Mouse (Mus musculus) forebrain, embryonic 16.5 days (tissue): Measurements from ENCODE around the gene Pfkfb2. TPM values are rescaled to one million over a fixed set of nuclear protein-coding genes. Genes with fewer than 3 reads are reported as not detected.
A peak's percentile ranks its signal among the peaks of the same experiment; 100 is the strongest.

Experiments used
- ATAC-seq: fragments of 200-750 bp; cut with Nextera tagmentation; 2 replicates; pipeline ENCODE4 v1.8.0; 2017; ENCODE audit warnings: mild to moderate bottlenecking, moderate library complexity
- H3K27ac ChIP-seq: fragments of 300-500 bp; sonication (generic); 2 replicates; pipeline ENCODE4 v1.5.1; 2014; ENCODE audit warnings: low read length, control low read depth
- H3K27me3 ChIP-seq: fragments of 300-500 bp; sonication (generic); replicated peaks from 2 replicates; pipeline ENCODE4 v1.6.1; 2014; ENCODE audit warnings: low read length; ENCODE audit not compliant: control insufficient read depth, insufficient read depth
- H3K36me3 ChIP-seq: fragments of 300-500 bp; sonication (generic); 2 replicates; pipeline ENCODE4 v1.6.1; 2014; ENCODE audit not compliant: control insufficient read depth, insufficient read depth
- H3K4me1 ChIP-seq: fragments of 300-500 bp; sonication (generic); replicated peaks from 2 replicates; pipeline ENCODE4 v1.6.1; 2014; ENCODE audit warnings: low read length; ENCODE audit not compliant: control insufficient read depth, insufficient read depth
- H3K4me2 ChIP-seq: fragments of 300-500 bp; sonication (generic); 2 replicates; pipeline ENCODE4 v1.6.1; 2014; ENCODE audit warnings: mild to moderate bottlenecking, low read length, control low read depth
- H3K4me3 ChIP-seq: fragments of 300-500 bp; sonication (generic); replicated peaks from 2 replicates; pipeline ENCODE4 v1.5.1; 2014; ENCODE audit warnings: mild to moderate bottlenecking, low read length, control low read depth
- H3K9ac ChIP-seq: fragments of 300-500 bp; sonication (generic); replicated peaks from 2 replicates; pipeline ENCODE4 v1.6.1; 2014; ENCODE audit warnings: low read depth, low read length, control low read depth
- H3K9me3 ChIP-seq: fragments of 300-500 bp; sonication (generic); 2 replicates; pipeline ENCODE4 v1.6.1; 2016; ENCODE audit warnings: low read length; ENCODE audit not compliant: control insufficient read depth
- WGBS: fragments of 180-500 bp; shearing (Covaris S2); extraction: QIAGEN DNeasy Blood & Tissue Kit; methylation state at CpG from one replicate; pipeline ENCODE4 v1.1.7; 2014; 5-methylcytosine and 5-hydroxymethylcytosine counted together
- polyA plus RNA-seq: library from polyadenylated mRNA; unstranded; fragments of >200 nt; fragmentation: Nextera tagmentation; extraction: Ambion mirVana; gene quantifications from 2 replicates; pipeline ENCODE4 v1.2.1, GENCODE M21; 2015

Gene Pfkfb2
- polyA plus RNA-seq, 1 experiment from 2014 or later: 28.2 TPM

DNA sequence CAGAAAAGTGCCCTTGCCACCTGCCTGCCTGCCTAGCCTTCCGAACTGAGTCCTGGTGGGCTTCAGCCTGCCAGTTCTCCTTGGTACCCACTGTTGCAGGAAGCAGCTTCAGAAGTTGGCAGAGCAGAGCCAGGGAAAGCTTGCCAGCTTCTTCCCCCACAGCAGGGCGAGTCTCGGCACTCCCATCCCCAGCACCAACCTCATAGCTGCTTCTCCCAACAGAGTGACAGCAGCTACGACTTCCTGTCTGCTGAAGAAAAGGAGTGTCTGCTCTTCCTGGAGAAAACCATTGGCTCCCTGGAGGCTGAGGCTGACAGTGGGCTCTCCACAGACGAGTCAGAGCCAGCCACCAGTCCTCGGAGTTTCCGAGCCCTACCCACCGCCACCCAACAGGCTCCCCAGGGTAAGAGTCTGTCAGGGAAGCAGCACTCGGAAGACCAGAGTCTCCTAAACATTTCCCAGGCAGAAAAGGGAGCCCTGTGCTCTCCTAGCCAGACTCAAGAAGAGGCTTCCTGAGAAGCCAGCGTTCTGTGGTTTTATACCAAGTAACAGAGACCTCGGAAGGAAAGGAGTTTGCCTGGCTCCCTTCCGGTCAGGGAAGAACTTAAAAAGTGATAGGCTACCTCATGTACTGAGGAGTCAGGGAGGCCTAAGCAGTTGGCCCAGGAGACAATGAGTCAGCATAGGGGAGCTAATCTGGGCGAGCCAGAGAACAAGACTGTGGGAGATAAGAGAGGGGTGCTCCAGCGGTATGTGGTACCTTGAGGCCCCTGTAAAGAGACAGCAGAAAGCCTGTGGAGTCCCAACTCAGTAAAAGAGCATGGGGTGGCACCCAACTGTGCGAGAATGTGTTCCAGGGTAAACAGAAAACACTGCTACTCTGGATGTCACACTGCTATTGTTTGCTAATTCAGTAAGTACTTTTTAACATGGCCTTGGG lies 12.0 kb upstream of the Pfkfb2 start:
- Histone ChIP-seq H3K36me3 (no peaks in the 10 kb centered on the region), H3K4me3 (no peak overlapping the region), H3K27ac (no peak overlapping the region), H3K9me3 (no peaks in the 10 kb centered on the region), H3K4me1 (no peaks in the 10 kb centered on the region), H3K27me3 (no peaks in the 10 kb centered on the region), H3K4me2 (no peak overlapping the region), H3K9ac (no peak overlapping the region)
- 56% methylated on average over 15 of the region's 15 CpGs for WGBS
- peak; percentile 66 for ATAC-seq

DNA sequence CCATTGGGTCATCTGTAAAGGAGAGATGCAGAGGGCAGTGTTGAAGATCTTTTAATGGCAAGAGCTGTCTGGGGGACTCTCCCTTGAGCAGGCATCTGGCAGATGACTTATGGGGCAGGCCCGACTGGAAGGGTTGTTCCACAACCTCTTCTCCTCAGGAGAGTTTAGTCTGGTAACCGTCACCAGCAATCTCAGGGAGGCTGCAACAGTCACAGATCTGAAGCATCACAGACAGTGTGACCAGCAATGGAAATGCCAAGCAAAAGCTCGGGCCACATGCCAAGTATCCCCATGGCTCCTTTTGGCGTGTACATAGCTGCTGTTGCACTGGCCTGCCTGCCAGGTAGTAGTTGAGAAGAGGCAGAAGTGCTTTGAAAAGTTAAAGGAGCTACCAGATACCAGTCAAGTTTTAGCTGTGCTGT lies 11.2 kb upstream of the Pfkfb2 start:
- WGBS: 63% methylated on average over 4 of the region's 4 CpGs
- Histone ChIP-seq H3K4me3 (no peak overlapping the region), H3K4me2 (no peak overlapping the region), H3K36me3 (no peaks in the 10 kb centered on the region), H3K4me1 (no peaks in the 10 kb centered on the region), H3K9me3 (no peaks in the 10 kb centered on the region), H3K27me3 (no peaks in the 10 kb centered on the region), H3K9ac (no peak overlapping the region), H3K27ac (no peak overlapping the region)
- ATAC-seq: no peak

DNA sequence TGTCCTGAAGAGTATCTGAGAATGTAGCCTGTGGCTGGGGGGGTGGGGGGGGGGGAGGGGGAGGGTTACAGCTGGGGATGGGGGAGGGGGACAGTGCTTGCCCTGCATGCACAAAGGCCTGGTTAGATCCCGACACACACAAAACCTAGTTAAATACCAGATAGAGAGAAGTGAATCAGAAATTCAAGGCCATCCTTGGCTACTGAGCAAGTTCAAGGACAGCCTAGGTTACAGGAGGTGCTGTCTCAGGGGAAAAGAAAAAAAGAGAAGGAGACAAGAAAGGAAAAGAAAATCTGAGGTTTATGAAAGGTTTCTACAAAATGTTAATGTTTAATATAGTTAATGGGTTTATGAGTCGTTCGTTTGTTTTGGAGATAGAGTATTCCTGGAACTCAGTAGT lies 10.6 kb upstream of the Pfkfb2 start:
- H3K36me3 ChIP-seq: no peaks in the 10 kb centered on the region
- H3K9ac ChIP-seq: no peak overlapping the region
- no peaks in the 10 kb centered on the region for H3K4me1 ChIP-seq
- H3K4me3 ChIP-seq: no peak overlapping the region
- H3K27me3 ChIP-seq: no peaks in the 10 kb centered on the region
- no peaks in the 10 kb centered on the region for H3K9me3 ChIP-seq
- no peak for ATAC-seq
- 73% methylated on average over 3 of the region's 3 CpGs for WGBS
- H3K27ac ChIP-seq: no peak overlapping the region
- no peak overlapping the region for H3K4me2 ChIP-seq

DNA sequence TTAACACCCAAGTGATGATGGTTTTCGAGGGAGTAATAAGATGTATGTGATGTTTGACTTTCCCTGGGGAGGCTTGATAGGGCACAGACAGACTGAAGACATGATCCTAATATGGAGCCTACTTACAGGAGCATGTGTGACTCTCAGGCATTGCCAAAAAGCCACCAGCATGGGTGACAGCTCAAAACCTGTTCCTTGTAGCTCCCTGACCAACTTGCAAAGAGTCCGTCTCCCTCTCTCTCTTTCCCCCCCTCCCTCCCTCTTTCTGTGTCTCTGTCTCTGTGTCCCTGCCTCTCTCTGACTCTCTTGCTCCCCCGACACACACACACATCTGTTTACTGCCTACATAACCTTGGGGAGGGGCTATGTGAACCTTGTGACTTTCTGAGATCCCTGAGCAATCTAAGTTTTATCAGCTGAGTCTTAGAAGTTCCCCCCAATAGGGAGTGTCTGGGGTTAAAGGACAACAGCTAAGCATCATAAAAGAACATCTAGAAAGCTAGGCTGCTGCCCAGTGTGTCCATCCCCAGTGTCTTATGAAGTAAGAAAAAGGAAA lies 9.6 kb upstream of the Pfkfb2 start:
- Histone ChIP-seq H3K27me3 (no peaks in the 10 kb centered on the region), H3K4me1 (no peaks in the 10 kb centered on the region), H3K4me2 (no peak overlapping the region), H3K36me3 (no peaks in the 10 kb centered on the region), H3K27ac (no peak overlapping the region), H3K9ac (no peak overlapping the region), H3K4me3 (no peak overlapping the region), H3K9me3 (no peaks in the 10 kb centered on the region)
- ATAC-seq: no peak
- WGBS: 88% methylated on average over 3 of the region's 3 CpGs

DNA sequence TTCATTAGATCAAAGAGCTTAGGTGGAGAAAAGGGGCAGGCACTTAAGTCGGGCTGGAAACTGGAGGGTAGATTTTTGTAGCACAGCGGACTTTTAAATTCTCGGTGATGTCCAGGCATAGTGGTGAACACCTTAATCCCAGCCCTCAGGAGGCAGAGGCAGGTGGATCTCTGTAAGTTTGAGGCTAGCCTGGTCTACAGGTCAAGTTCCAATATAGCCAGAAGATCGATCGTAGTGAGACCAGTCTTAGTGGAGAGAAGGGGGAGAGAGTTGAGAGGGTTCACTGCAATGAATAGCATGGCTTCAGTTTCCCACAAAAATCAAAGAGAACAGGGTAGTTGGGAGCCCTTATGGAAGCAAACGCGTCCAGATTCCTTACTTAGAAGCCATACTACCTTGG lies 8.9 kb upstream of the Pfkfb2 start:
- no peak overlapping the region for H3K4me3 ChIP-seq
- H3K4me2 ChIP-seq: no peak overlapping the region
- no peak overlapping the region for H3K9ac ChIP-seq
- no peak for ATAC-seq
- no peaks in the 10 kb centered on the region for H3K27me3 ChIP-seq
- WGBS: 86% methylated on average over 7 of the region's 7 CpGs
- H3K27ac ChIP-seq: no peak overlapping the region
- no peaks in the 10 kb centered on the region for H3K4me1 ChIP-seq
- H3K36me3 ChIP-seq: no peaks in the 10 kb centered on the region
- no peaks in the 10 kb centered on the region for H3K9me3 ChIP-seq

DNA sequence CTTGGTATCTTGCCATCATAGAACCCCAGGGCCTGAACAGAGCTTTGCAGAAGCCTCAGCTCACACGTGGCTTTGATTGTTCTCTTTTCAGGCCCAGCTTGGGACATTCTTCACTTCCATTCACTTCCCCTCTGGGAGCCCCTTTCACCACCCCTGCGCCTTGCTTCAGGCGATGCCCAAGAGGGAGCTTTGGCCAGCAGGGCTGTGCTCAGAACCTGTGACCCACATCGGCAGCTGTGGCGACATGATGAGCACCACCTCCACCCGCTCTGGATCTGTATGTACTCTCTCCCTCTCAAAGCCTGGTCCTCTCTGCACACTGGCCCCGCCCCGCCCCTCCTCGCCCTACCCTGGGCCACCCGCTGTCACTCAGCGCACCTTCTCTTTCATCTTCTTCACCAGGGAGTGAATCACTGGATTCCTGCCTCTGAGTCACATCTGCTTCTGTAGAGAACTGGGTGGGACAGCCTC lies 8.4 kb upstream of the Pfkfb2 start:
- Histone ChIP-seq H3K27ac (no peak overlapping the region), H3K4me1 (no peaks in the 10 kb centered on the region), H3K27me3 (no peaks in the 10 kb centered on the region), H3K4me2 (no peak overlapping the region), H3K36me3 (no peaks in the 10 kb centered on the region), H3K9ac (no peak overlapping the region), H3K4me3 (no peak overlapping the region), H3K9me3 (no peaks in the 10 kb centered on the region)
- WGBS: 28% methylated on average over 11 of the region's 11 CpGs
- no peak for ATAC-seq

DNA sequence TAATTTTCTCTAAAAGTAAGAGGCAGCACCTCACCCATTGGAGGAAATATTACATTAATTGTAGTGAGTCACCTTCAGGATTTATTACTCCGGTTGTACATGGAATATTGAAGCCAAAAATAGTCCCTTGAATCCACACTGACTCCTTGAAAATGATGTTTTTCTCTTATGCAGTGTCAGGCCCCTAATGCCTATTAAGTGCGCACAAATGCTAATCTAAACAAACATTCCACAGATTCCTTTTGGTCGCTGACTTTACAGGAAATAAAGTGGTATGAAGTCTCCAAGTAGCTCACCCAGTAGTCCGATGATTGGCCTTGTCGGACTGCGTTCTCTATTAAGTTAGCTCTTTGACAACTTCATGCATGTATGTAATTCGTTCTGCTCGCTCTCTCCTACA lies 5.8 kb upstream of the Pfkfb2 start:
- no peak overlapping the region for H3K9ac ChIP-seq
- H3K4me3 ChIP-seq: no peak overlapping the region
- no peaks in the 10 kb centered on the region for H3K9me3 ChIP-seq
- H3K4me1 ChIP-seq: no peaks in the 10 kb centered on the region
- no peaks in the 10 kb centered on the region for H3K27me3 ChIP-seq
- no peaks in the 10 kb centered on the region for H3K36me3 ChIP-seq
- H3K4me2 ChIP-seq: no peak overlapping the region
- no peak for ATAC-seq
- 82% methylated on average over 8 of the region's 8 CpGs for WGBS
- no peak overlapping the region for H3K27ac ChIP-seq

DNA sequence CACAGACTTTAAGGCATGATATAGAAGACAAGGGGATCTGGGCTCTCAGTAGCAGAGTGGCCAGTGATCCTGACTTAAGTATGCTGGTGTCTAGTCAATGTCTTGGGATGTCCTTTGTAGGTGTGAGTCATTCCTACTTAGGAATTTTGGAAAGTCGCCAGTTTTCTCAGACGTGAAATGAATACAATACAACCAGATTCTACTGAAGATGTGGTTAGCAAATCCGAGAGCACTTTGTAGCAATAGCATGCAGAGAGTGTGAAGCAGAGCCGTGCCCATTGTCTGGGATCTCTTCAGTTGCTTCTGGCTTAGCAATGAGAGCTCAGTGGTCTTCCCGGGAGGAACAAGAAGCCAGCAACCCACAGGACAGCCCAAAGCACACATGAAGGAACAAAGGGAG lies 5.4 kb upstream of the Pfkfb2 start:
- Histone ChIP-seq H3K4me1 (no peaks in the 10 kb centered on the region), H3K36me3 (no peaks in the 10 kb centered on the region), H3K9ac (no peak overlapping the region), H3K4me2 (no peak overlapping the region), H3K9me3 (no peaks in the 10 kb centered on the region), H3K27me3 (no peaks in the 10 kb centered on the region), H3K27ac (no peak overlapping the region), H3K4me3 (no peak overlapping the region)
- ATAC-seq: no peak
- WGBS: 36% methylated on average over 5 of the region's 5 CpGs

DNA sequence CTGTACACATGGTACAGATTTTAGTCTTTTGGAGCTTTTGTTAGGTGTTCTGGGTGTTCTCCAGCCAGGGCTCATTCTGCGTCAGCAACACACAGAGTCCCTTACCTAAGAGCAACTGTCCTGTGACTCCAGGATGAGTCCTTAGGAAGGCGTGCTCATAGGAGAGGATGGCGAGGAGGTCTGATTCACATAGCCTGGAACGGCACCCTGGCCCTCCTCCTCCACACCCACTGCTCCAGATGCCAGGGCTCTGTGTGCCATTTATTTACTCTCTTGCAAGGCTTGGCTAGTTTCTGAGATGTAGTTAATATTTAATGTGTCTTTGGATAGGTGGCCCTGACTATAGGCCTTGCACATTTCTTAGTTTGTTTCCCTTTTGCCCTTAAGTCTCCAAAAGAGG lies 4.6 kb upstream of the Pfkfb2 start:
- no peak for ATAC-seq
- WGBS: 92% methylated on average over 4 of the region's 4 CpGs
- no peaks in the 10 kb centered on the region for H3K9me3 ChIP-seq
- no peak overlapping the region for H3K27ac ChIP-seq
- H3K4me2 ChIP-seq: no peak overlapping the region
- no peak overlapping the region for H3K4me3 ChIP-seq
- H3K27me3 ChIP-seq: no peaks in the 10 kb centered on the region
- H3K36me3 ChIP-seq: no peaks in the 10 kb centered on the region
- H3K4me1 ChIP-seq: no peaks in the 10 kb centered on the region
- no peak overlapping the region for H3K9ac ChIP-seq
